Mouse (Mus musculus) urinary bladder, adult 18-20 months (tissue): ENCODE results near the gene Ubxn7.

Experiments
- DNase-seq, 2 experiments: peaks; one replicate each; pipeline ENCODE4 v3.0.0; 2022; ENCODE audit warnings: low spot score in 2 of 2, mixed read lengths in 2 of 2

Ubxn7 gene

DNA sequence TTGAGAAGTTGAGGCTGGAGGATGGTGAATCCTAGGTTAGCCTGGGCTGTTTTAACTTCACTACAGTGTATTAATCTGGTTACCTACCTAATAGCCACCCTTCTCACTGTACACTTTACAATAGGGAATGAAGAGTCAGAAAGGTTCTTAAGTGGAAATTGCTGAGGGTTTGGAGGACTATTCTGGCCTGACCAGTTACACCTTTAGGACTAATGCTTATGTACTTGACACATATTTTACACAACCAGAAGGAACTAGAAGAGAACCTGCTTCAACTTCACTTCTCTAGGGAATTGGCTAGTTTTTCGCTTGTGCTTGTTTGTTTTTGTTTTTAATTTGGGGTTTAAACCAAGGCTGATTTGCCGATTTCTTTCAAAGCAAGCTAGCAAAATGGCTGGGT, 101.1 kb downstream of the Ubxn7 start:
- DNase-seq = no peak

DNA sequence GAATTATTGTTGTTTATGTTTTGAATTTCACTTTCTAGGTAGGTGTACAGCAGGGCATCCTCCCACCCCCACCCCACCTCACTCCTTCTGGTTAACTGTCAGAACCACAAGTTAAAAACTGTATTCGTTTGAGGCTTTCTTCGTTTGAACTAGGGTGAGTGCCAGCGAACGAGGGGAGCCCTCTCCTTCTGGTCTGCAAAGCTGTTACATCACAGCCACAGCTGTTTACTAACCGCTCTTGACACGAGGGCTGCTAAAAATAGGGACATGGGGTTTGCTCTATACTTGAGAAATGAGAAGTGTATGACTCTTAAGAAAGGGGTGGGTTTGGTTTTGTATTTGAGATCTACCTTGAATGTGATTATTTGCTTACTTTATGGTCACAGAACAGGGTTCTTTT, 102.0 kb downstream of the Ubxn7 start:
- no peak for DNase-seq

- no peak for DNase-seq
Measured at GRCm38 (mm10) chr16:32434691-32435090, 102.6 kb downstream of the Ubxn7 start.

DNA sequence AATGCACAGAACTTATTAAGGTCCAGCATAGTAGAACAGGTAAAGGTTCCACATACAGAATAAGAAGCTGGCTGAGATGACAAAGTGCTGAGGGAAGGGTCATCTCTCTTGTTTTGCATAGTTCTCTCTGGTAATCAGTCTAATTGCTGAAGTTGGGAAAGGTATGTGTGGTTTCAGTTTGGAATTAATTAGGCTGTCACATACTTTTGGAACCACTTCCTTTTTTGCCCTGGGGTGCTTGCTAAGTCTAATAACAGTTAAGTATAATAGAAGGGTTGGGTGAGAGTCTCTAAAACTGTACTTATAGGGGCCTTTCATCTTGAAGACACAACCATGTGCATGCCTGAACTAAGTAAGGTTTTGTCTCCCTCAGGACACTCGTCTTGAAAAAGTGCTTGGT, 104.6 kb downstream of the Ubxn7 start:
- no peak for DNase-seq

DNA sequence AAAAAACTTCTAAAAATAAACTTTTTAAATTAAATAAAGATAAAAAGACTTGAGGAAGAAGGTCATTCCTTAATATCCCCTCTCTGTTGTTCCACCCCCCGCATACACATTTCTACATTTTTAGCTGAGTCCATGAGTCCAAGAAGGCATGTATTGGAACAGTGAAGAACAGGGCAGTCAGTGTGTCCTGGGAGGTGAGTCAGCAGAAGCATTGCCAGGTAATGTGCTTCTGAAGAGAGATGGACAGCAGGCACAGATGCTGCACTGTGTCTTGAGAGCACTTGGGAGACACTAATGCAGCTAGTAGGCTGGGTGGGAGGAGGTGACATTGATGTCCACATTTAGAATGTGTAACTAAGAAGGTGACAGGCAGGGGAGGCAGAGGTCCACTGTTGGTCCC, 105.2 kb downstream of the Ubxn7 start:
- no peak for DNase-seq

DNA sequence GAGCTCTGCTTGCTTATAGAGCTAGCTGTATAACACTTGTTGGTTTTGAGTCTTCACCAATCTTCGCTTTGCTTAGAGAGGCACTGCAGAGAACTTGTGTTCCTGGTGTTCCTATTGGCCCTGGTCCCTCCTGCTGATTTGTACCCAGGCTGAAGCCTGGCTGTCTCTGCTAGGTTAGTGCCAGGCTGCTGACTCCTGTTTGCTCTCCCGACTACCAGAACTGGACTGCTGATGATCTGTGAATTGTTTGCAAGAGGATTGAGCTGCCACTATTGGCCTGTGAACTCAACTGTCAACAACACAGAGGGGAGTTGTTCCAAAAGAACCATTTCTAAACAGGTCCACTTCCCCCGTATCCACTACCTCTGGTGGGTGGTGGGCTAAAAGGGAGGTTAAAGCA, 109.4 kb downstream of the Ubxn7 start:
- DNase-seq = no peak
